Mouse (Mus musculus) embryonic fibroblast, embryonic 13.5 days (primary cell): ENCODE results near the gene Hsd11b2.

Source experiments
- CTCF ChIP-seq: IDR thresholded peaks from 2 replicates; pipeline ENCODE4 v1.5.1; 2011; ENCODE audit warnings: mild to moderate bottlenecking, control low read depth, low read length, moderate library complexity, borderline replicate concordance; ENCODE audit not compliant: insufficient read depth
- POLR2A ChIP-seq: IDR thresholded peaks from 2 replicates; pipeline ENCODE4 v1.6.1; 2011; ENCODE audit warnings: low read depth, mild to moderate bottlenecking, control low read depth, low read length, moderate library complexity

- TF ChIP-seq POLR2A (no peak), CTCF (no peak)
Measured at GRCm38 (mm10) chr8:105475742-105476141, 42.8 kb upstream of the Hsd11b2 start.
